Mouse (Mus musculus) kidney, adult 8-10 months (tissue): Measurements from ENCODE around the gene Mvb12a.
A peak's percentile ranks its signal among the peaks of the same experiment; 100 is the strongest.

Source experiments
- DNase-seq, 2 experiments: peaks; one replicate each; pipeline ENCODE4 v3.0.0; 2022

Gene Mvb12a

DNA sequence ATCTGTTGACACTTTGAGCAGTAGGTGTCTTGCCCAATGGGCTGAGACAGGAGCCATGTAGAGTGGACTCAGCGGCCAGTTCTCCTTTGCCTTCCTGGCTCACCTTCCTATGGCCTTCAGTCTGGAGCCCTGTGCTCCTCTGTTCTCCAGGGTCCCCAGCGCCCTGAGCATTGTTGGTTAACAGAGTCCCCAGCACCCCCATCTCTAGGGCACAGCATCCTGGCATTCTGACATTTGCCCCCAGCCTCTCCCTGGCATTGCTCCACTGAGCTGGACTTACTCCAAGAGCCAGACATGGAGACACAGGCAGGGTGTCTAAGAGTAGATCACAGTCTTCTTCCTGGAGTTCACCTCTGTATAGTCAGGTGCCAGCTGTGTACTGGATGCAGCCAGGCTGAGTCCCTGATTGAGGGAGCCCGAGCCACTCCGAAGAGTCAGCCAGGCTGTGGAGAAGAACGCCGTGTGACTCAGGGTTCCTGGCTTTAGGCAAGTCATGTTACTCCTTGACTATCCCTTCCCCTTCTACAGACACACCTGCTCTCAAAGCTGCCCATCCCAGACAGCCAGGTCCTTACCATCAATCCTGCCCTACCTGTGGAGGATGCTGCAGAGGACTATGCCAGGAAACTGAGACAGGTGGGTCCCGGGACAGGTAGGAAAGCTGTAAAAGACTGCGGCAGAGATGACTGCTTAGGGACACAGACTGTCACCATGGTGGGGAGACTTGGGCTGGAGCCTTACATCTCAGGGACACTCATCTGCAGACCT lies 51.0 kb downstream of the Mvb12a start:
- peak in 1 of 2 experiments; percentile 19 for DNase-seq

DNA sequence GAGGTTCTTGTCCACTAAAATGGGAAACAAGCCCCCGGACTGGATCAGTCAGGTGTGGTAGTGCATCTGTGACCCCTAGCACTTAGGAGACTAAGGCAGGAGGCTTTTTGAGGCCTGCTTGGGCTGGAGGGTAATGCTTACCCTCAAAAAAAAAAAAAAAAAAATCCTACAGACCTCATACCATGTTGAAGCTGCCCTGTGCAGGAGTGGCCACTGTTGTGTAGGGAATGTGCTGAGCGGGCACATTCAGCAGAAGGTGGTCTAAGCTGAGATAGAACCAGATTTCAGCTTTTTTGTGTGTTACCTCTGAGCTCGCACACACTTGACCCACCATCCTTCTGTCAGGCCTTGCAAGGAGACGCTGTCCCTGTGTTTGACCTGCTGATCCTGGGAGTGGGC lies 51.6 kb downstream of the Mvb12a start:
- DNase-seq: no peak

DNA sequence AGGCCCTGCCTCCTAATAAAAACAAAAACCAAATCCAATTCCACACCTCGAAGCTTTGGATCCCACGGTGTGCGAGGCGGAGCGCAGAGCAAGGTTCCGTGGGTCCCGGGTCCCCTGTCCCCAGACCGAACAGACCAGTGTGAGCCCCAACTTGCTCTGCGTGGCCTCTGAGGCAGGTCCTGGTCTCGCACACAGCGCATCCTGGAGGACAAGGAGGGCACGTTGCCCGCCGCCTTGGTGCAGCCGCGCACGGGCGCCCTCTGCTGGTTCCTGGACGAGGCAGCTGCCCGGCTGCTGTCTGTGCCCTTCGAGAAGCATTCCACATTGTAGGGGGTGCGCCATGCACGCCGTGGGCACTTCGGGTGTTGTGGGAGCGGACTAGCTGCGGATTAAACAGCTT lies 53.1 kb downstream of the Mvb12a start:
- DNase-seq: peak; percentile 78 to 90

DNA sequence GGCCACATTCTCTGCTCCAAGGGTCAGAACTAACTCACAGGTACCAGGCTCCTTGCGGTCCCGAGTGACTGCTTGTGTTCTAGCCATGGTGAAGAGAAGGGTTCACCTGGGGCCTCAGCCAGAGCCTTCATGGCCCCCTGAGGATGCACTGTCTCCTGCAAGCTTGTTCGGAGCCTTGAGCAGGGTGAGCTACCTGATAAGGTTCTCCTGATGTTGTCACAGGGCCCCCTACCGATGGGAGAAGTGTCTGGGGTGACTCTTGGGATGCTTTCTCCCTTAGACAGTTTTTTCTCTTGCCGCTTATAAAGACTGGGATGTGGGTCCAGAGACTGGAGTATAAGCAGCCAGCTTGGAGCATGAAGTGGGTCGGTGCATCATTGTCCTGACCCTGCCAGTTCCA lies 53.7 kb downstream of the Mvb12a start:
- no peak for DNase-seq

DNA sequence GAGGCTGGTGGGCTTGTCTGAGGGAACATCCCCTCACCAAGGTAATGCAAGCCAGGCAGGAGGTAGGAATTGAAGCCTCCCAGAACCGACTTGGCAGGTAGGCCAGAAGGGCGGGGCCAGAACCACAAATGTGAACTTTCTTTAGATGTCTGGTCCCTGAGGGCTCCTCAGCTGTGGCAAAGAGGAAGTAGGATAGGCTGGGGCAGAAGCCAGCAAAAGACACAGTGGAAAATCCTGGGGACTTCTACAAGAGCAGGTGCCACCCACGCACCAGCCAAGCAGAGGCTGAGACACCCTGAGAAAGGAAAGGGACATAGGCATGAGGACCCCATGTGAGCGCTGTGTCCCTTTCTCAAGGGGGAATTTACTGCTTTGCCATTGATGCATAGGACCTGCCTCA lies 54.1 kb downstream of the Mvb12a start:
- DNase-seq: peak in 1 of 2 experiments; percentile 28

DNA sequence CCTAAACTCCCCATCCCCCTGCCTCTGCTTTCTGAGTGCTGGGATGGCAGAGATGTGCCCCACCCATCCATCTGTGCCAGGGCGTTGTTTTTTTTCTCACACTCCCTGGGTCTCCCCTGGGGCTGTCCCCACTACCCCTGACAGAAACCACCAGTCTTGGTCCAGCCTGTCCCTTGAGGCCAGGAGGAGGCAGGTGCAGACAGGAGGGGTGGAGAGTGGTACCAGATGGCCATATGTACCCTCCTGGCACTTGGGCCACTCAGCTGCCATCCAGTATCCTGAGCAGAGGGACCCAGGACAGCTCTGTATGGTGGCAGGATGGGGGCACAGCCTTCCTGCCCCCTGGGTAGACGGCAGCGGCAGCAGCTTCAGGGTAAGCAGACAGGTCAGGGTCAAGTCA lies 54.7 kb downstream of the Mvb12a start, which contains the start of gene Fam129c:
Gene Fam129c (plus strand): TSS at position 198 of the 400 bp plus-strand sequence.
- DNase-seq: no peak
